Mouse (Mus musculus) cerebellum, adult 8-10 months (tissue): ENCODE measurements around the gene Rnf31.

ENCODE experiments used
- DNase-seq: peaks from one replicate; pipeline ENCODE4 v3.0.0; 2022

Gene Rnf31

GRCm38 (mm10) chr14:55591331-55591891 is at the start of gene Rnf31:
Gene Rnf31 (plus strand): TSS chr14:55591708.
- peak; percentile 90 for DNase-seq

- no peak for DNase-seq
These were observed 49.2 kb upstream of the Rnf31 start for GRCm38 (mm10) chr14:55542268-55542667.

GRCm38 (mm10) chr14:55544334-55544733 is 47.2 kb upstream of the Rnf31 start:
- peak; percentile 52 for DNase-seq

- no peak for DNase-seq
These were observed 41.3 kb upstream of the Rnf31 start for GRCm38 (mm10) chr14:55550191-55550590.

- DNase-seq, result no peak
These were observed 40.2 kb upstream of the Rnf31 start for GRCm38 (mm10) chr14:55551347-55551746.

DNA sequence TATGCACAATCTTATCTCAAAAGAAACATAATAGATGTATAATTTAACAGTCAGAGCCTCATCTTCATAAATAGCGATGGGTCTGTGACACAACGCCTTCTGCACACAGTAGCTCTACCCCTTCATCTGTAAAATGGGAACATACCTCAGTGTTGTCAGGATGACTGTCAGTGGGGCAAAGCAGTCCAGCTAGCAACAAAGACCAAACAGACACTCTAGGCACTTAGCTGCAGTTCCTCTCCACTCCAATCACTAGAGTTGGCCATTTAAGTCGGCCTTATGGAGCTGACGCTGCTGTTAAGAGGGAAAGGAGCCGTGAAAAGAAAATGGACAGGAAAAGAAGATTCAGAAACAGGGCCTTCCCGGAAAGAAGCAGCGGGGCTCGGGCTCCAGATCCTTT is 39.7 kb upstream of the Rnf31 start:
- no peak for DNase-seq

GRCm38 (mm10) chr14:55554635-55555034 is 36.9 kb upstream of the Rnf31 start:
- DNase-seq, result no peak

GRCm38 (mm10) chr14:55555788-55556187 is 35.7 kb upstream of the Rnf31 start:
- no peak for DNase-seq

- DNase-seq, result peak; percentile 75
These were observed 34.5 kb upstream of the Rnf31 start for GRCm38 (mm10) chr14:55557003-55557402.

- no peak for DNase-seq
These were observed 33.9 kb upstream of the Rnf31 start for GRCm38 (mm10) chr14:55557587-55557986.

DNA sequence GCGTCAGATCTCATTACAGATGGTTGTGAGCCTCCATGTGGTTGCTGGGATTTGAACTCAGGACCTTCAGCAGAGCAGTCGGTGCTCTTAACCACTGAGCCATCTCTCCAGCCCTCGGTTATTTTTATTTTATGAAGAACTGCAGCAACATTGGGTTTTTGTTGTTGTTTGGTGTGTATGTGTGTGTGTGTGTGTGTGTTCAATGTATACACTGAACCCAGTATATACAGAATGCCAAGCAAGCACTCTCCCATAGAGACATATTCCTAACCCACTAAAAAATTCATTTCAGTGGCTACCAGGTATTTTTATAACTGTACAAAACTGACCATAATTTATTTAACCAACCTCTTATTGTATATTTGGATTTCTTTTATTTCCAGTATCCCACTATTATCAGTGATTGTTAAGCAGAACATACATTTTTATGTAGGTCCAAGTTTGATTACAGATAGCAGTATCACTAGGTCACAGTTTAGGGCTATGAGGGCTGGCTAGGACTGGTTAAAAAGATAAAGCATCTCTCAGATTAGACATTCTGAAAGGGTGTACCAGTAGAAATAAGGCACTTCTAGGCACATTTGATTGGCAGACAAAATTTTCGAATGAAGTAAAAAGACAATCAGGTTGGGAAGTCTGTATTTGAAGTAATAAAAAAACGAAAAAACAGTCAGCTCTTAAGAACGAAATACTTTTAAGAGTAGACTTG is 32.6 kb upstream of the Rnf31 start:
- no peak for DNase-seq

DNA sequence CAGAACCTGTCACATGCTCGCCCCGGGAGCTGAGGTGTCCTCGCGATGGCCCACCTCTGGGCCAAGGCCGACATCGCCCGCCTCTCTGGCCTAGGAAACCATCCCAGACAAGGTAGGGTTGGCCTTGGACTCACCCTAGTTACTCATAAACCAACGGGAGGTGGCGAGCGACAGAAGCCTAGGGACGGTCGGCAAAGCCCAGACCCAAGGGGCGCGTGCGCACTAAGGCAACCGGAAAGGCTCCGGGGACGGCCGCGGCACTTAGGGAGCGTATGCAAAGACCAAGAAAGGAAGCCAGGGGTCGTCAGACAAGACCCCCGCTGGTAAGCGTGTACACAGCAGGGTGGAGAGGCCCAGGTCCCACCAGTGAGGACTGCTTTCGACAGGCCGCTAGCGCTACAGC is 31.7 kb upstream of the Rnf31 start, which contains the start of gene Dcaf11:
TSS of gene Dcaf11 (plus strand) at position 208 of the 403 bp plus-strand sequence.
- peak; percentile 90 for DNase-seq

DNA sequence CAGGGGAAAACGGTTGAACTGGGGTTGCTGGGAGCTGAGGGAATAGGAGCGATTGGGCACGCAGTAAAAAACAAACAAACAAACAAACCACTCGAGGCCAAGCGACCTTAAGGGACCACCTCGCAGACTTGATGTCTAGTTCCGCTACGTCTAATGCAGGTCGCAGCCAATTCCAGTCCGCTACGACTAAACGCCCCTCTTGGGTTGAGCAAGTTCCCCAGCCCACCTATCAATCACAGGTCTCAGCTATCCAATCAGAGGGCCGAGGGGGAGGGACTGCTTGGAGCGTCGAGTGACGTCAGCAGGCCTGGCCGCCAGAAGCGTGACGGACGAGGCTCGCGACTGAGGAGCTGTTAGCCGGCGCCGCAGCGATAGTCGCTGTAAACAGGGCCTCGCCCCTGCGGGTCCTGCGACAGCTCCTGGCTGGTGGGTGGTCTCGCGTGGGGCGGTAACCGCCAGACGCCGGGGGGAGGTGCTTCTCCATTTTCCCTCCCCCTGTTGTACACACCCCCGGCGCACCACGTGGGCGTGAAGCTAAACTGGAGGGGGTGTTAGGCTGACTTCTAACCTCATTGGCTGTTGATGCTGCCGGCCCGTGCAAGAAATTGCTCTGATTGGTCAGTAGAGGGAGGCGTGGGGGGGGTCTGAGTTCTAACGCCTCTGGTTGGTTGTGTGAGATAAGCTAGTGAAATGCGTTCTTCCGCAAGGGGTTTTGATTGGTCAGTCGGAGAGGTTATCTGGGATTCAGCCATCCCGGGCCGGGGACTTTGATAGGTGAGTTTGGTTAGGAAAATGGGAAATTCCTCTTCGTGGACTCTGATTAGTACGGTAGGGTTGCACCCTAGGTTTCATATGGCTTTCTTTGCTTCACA is 31.1 kb upstream of the Rnf31 start, which contains the start of gene A730061H03Rik:
TSS of gene A730061H03Rik (minus strand) at position 205 of the 872 bp plus-strand sequence.
- DNase-seq, result peak; percentile 98

DNA sequence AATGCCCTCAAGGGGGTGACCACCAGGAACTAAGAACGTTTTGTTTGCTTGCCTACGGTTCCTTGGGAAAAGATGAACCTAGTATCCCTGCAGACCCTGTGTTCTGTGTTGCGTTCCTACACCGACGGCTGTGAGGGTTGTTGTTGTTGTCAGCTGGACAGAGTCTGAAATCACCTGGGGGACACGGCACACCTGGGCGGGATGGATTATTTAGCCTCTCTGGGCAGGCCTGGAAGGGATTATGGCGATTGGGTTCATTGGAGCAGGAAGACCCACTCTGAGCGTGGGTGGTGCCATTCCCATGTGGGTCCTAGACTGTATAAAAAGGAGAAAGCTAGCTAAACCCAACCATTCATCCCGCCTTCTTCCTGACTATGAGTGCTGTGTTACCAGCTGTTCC is 29.6 kb upstream of the Rnf31 start:
- no peak for DNase-seq

GRCm38 (mm10) chr14:55563249-55563648 is 28.3 kb upstream of the Rnf31 start:
- no peak for DNase-seq

- DNase-seq, result no peak
These were observed 25.8 kb upstream of the Rnf31 start for GRCm38 (mm10) chr14:55565748-55566147.

GRCm38 (mm10) chr14:55567496-55567895 is 24.0 kb upstream of the Rnf31 start:
- no peak for DNase-seq

- DNase-seq, result no peak
These were observed 20.9 kb upstream of the Rnf31 start for GRCm38 (mm10) chr14:55570588-55570987.

- no peak for DNase-seq
These were observed 19.7 kb upstream of the Rnf31 start for GRCm38 (mm10) chr14:55571760-55572159.

GRCm38 (mm10) chr14:55575302-55575701 is 16.2 kb upstream of the Rnf31 start, which contains the start of gene Fitm1:
Gene Fitm1 (plus strand): TSS chr14:55575617.
- no peak for DNase-seq

DNA sequence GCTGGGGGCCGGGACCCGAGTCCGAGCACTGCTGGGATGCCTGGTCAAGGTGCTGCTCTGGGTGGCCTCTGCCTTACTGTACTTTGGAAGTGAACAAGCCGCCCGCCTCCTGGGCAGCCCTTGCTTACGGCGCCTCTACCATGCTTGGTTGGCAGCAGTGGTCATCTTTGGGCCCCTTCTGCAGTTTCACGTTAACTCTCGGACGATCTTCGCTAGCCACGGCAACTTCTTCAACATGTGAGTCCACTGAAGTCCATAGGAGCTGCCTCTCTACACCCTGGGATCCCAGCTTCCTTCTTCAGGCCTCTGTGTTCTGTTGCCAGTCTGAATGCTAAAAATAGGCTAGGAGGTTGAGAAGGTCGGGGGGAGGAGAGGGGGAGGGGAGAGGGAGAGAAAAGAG is 15.8 kb upstream of the Rnf31 start:
- DNase-seq, result no peak

DNA sequence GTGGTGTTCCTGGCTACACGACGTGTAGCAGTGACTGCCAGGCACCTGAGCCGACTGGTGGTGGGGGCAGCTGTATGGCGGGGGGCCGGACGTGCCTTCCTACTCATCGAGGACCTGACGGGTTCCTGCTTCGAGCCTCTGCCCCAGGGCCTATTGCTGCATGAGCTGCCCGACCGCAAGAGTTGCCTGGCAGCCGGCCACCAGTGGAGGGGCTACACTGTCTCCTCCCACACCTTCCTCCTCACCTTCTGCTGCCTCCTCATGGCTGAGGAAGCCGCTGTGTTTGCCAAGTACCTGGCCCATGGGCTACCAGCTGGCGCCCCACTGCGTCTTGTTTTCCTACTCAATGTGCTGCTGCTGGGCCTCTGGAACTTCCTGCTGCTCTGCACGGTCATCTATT is 15.1 kb upstream of the Rnf31 start:
- DNase-seq, result no peak

DNA sequence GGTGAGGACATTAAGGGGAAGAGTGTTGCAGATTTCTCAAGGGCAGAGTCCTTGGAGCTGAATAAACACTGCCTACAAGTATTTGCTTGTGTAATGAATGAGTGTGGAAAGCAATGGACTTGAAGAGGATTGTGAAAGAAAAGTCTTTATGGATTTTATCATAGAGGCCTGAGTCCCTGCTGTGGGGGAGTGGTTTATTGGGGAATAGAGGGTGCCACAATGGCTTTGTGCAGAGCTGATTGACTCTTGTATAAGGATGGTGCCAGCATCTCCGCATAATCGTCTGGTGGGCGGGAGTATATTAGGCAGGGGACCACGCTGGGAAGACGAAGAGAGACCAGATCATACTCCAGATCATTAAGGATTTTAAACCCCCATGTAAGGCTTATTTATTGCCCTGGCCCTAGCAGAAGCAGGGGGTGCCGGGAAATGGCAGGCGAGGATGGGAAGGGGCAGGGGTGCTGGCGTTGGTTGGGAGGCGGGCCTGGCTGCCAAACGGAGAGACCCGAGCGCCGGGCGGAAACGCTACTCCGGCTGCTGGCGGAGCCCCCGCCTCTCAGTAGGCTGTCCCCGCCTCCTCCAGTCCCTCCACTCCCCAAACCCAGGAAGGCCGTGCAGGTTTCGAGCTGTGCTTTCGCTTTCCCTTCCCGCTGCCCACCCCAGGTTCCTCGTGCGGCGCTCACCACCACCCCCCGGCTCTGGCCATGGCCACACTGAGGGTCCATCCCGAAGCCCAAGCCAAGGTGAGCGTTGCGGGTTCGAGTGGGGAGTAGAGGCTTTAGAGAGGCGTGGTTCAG is 13.4 kb upstream of the Rnf31 start, which contains the start of gene Psme1:
TSS of gene Psme1 (plus strand) at position 253 of the 797 bp plus-strand sequence.
- peak; percentile 47 for DNase-seq
